ENCODE assay signal across 15 mouse cellular contexts in genomic region chr4:70461416-70461815, GRCm38 (mm10).
"Had no signal": no experiment of that assay in that cellular context is flagged by ENCODE, and none has a peak within 500 bp of the region (broad histone marks: within the 10 kb centered on the region; RNA-seq: fewer than 3 reads in every experiment).

No protein-coding gene starts in this region.

- ATAC-seq: midbrain, embryonic 13.5 days had no signal

- H3K4me1 ChIP-seq: kidney, embryonic 15.5 days; liver, embryonic 13.5 days; megakaryocyte, embryonic 14.5 days; midbrain, embryonic 10.5 days; midbrain, embryonic 13.5 days had no signal

- DNase-seq: kidney, adult 8-10 months; kidney, postnatal 10 days; kidney, postnatal 36 days; layer of hippocampus, postnatal 36 days; liver, embryonic 13.5 days; lung, adult 2 months; right cerebral cortex, adult 18-20 months; right cerebral cortex, postnatal 14 days; right cerebral cortex, postnatal 4 days; thymus, postnatal 25 days had no signal

- H3K4me2 ChIP-seq: kidney, embryonic 15.5 days; liver, embryonic 13.5 days; midbrain, embryonic 13.5 days had no signal

- H3K36me3 ChIP-seq: kidney, embryonic 15.5 days; liver, embryonic 13.5 days; midbrain, embryonic 10.5 days; midbrain, embryonic 13.5 days had no signal

- H3K9ac ChIP-seq: kidney, embryonic 15.5 days; liver, embryonic 13.5 days; midbrain, embryonic 13.5 days had no signal

- H3K27ac ChIP-seq: kidney, embryonic 15.5 days; left cerebral cortex, adult 2 months; liver, embryonic 13.5 days; midbrain, embryonic 10.5 days; midbrain, embryonic 13.5 days had no signal

- H3K27me3 ChIP-seq: kidney, embryonic 15.5 days; liver, embryonic 13.5 days; megakaryocyte, embryonic 14.5 days; midbrain, embryonic 13.5 days had no signal

- H3K4me3 ChIP-seq: kidney, embryonic 15.5 days; left cerebral cortex, adult 2 months; liver, embryonic 13.5 days; megakaryocyte, embryonic 14.5 days; midbrain, embryonic 10.5 days; midbrain, embryonic 13.5 days had no signal

- H3K9me3 ChIP-seq: kidney, embryonic 15.5 days; liver, embryonic 13.5 days; megakaryocyte, embryonic 14.5 days; midbrain, embryonic 10.5 days; midbrain, embryonic 13.5 days had no signal
